Mouse (Mus musculus) spleen, adult 2 months (tissue): ENCODE measurements around the gene Gm14409.
"Not testable (repeated sequence)": the region's sequence is repeated elsewhere in the genome, so short reads cannot be mapped to it uniquely, and the experiment has no call there.

ENCODE experiments used
- CTCF ChIP-seq: fragments of 200-500 bp; IDR thresholded peaks from 2 replicates; pipeline ENCODE4 v1.5.1; 2011; ENCODE audit warnings: mild to moderate bottlenecking, inconsistent platforms; ENCODE audit not compliant: insufficient read depth, insufficient read length, insufficient replicate concordance; ENCODE audit errors: extremely low read depth
- POLR2A ChIP-seq: fragments of 200-500 bp; IDR thresholded peaks from 2 replicates; pipeline ENCODE4 v1.6.1; 2011; ENCODE audit warnings: low read depth, low read length, inconsistent platforms

DNA sequence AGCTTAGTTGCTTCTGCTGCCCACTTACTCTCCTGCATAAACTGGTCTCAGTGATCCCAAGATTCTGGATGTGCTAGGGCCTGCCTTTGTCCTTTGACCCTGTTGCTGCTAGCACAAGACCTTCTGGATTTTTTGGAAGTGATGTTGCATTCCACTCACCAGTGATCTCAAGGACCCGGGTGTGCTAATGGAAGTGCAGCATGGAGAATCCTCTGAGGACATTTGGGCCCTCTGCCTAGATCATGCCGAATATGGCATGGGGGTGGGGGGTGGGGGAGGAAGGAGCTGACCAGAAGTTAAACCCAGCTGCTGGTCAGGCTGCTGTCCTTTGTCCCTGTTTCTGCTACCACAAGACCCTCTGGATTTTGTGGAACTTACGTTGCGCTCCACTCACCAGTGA, 42.8 kb upstream of the Gm14409 start:
- not testable (repeated sequence) for TF ChIP-seq POLR2A, CTCF
